Mouse (Mus musculus) midbrain, postnatal 0 days (tissue): ENCODE results near the gene Trmt1. TPM values are rescaled to one million over a fixed set of nuclear protein-coding genes. Genes with fewer than 3 reads are reported as not detected.
A peak's percentile ranks its signal among the peaks of the same experiment; 100 is the strongest.

Experiments used
- ATAC-seq: fragments of 200-750 bp; cut with Nextera tagmentation; 2 replicates; pipeline ENCODE4 v1.8.0; 2017; ENCODE audit warnings: moderate number of reproducible peaks, mild to moderate bottlenecking, moderate TSS enrichment, moderate library complexity; ENCODE audit not compliant: low FRiP score
- DNase-seq: peaks from one replicate; pipeline ENCODE4 v3.0.0-alpha.2; 2015; ENCODE audit warnings: low spot score
- H3K27ac ChIP-seq: fragments of 300-500 bp; sonication (generic); 2 replicates; pipeline ENCODE4 v1.5.1; 2014; ENCODE audit warnings: low read depth, mild to moderate bottlenecking, low read length, mixed read lengths
- H3K27me3 ChIP-seq: fragments of 300-500 bp; sonication (generic); 2 replicates; pipeline ENCODE4 v1.6.1; 2014; ENCODE audit warnings: low read length, control low read depth, mixed read lengths; ENCODE audit not compliant: insufficient read depth
- H3K36me3 ChIP-seq: fragments of 300-500 bp; sonication (generic); 2 replicates; pipeline ENCODE4 v1.6.1; 2014; ENCODE audit warnings: low read length, control low read depth, mixed read lengths; ENCODE audit not compliant: insufficient read depth
- H3K4me1 ChIP-seq: fragments of 300-500 bp; sonication (generic); 2 replicates; pipeline ENCODE4 v1.6.1; 2014; ENCODE audit warnings: mild to moderate bottlenecking, control low read depth, antibody characterized with exemption, low read length, mixed read lengths; ENCODE audit not compliant: insufficient read depth
- H3K4me2 ChIP-seq: fragments of 300-500 bp; sonication (generic); 2 replicates; pipeline ENCODE4 v1.6.1; 2014; ENCODE audit warnings: low read depth, mild to moderate bottlenecking, low read length, mixed read lengths; ENCODE audit not compliant: poor library complexity, severe bottlenecking
- H3K4me3 ChIP-seq: fragments of 300-500 bp; sonication (generic); 2 replicates; pipeline ENCODE4 v1.5.1; 2014; ENCODE audit warnings: low read depth, mild to moderate bottlenecking, low read length, moderate library complexity
- H3K9ac ChIP-seq: fragments of 300-500 bp; sonication (generic); replicated peaks from 2 replicates; pipeline ENCODE4 v1.6.1; 2014; ENCODE audit warnings: mild to moderate bottlenecking, low read length, moderate library complexity, mixed read lengths; ENCODE audit not compliant: poor library complexity, severe bottlenecking
- H3K9me3 ChIP-seq: fragments of 300-500 bp; sonication (generic); 2 replicates; pipeline ENCODE4 v1.6.1; 2016; ENCODE audit warnings: low read length, control low read depth
- CTCF ChIP-seq: IDR thresholded peaks from 2 replicates; pipeline ENCODE4 v1.5.1; 2016; ENCODE audit warnings: antibody characterized with exemption, mild to moderate bottlenecking
- WGBS: fragments of 180-500 bp; shearing (Covaris S2); extraction: QIAGEN DNeasy Blood & Tissue Kit; methylation state at CpG from one replicate; pipeline ENCODE4 v1.1.7; 2014; 5-methylcytosine and 5-hydroxymethylcytosine counted together
- polyA plus RNA-seq: library from polyadenylated mRNA; unstranded; fragments of >200 nt; fragmentation: Nextera tagmentation; extraction: Ambion mirVana; gene quantifications from 2 replicates; pipeline ENCODE4 v1.2.1, GENCODE M21; 2015
- total RNA-seq: library from RNA; depleted of rRNA; stranded (reverse); fragments of >200 nt; gene quantifications from 2 replicates; pipeline ENCODE4 v1.2.3, GENCODE M21; 2014

The Trmt1 gene
- total and polyA plus RNA-seq, 2 experiments from 2014 or later: 74.2 to 99.5 TPM

GRCm38 (mm10) chr8:84704356-84704755 lies 18.2 kb downstream of the Trmt1 start:
- Histone ChIP-seq H3K36me3 (peaks cover 6% of the 10 kb centered on the region; the same call in 1 of the 2 replicates), H3K9me3 (no peaks in the 10 kb centered on the region), H3K4me3 (no peak overlapping the region; the same call in 1 of the 2 replicates), H3K27ac (0 out of 2 replicates have a peak overlapping the region, but pooled peaks have one; percentile 38), H3K9ac (no peak overlapping the region), H3K4me2 (peak overlapping the region; percentile 39; the same call in 1 of the 2 replicates), H3K4me1 (no peaks in the 10 kb centered on the region), H3K27me3 (peaks cover 53% of the 10 kb centered on the region)
- 5% methylated on average over 16 of the region's 16 CpGs for WGBS
- DNase-seq (peak; percentile 83), ATAC-seq (no peak)
- TF ChIP-seq CTCF: peak; percentile 77

- ATAC-seq (no peak), DNase-seq (no peak)
- Histone ChIP-seq H3K4me1 (no peaks in the 10 kb centered on the region), H3K36me3 (no peaks in the 10 kb centered on the region), H3K4me3 (peak overlapping the region; percentile 17; the same call in 1 of the 2 replicates), H3K27me3 (peaks cover 53% of the 10 kb centered on the region), H3K27ac (peak overlapping the region; percentile 39), H3K9ac (no peak overlapping the region), H3K4me2 (peak overlapping the region; percentile 39), H3K9me3 (no peaks in the 10 kb centered on the region)
- 4% methylated on average over 61 of the region's 61 CpGs for WGBS
- no peak for TF ChIP-seq CTCF
Observed at GRCm38 (mm10) chr8:84704867-84705831, 19.0 kb downstream of the Trmt1 start.

- H3K4me1 ChIP-seq: no peaks in the 10 kb centered on the region
- WGBS: 4% methylated on average over 12 of the region's 12 CpGs
- H3K36me3 ChIP-seq: no peaks in the 10 kb centered on the region
- no peak for TF ChIP-seq CTCF
- DNase-seq (no peak), ATAC-seq (no peak)
- no peaks in the 10 kb centered on the region for H3K9me3 ChIP-seq
- peak overlapping the region; percentile 39; the same call in 1 of the 2 replicates for H3K4me2 ChIP-seq
- peak overlapping the region; percentile 39; the same call in 1 of the 2 replicates for H3K27ac ChIP-seq
- H3K9ac ChIP-seq: no peak overlapping the region
- no peak overlapping the region for H3K4me3 ChIP-seq
- peaks cover 53% of the 10 kb centered on the region for H3K27me3 ChIP-seq
Observed at GRCm38 (mm10) chr8:84705960-84706359, 19.9 kb downstream of the Trmt1 start.

- peaks cover 50% of the 10 kb centered on the region for H3K27me3 ChIP-seq
- DNase-seq (no peak), ATAC-seq (no peak)
- H3K4me3 ChIP-seq: 0 out of 2 replicates have a peak overlapping the region, but pooled peaks have one; percentile 8
- H3K27ac ChIP-seq: peak overlapping the region; percentile 70
- no peaks in the 10 kb centered on the region for H3K36me3 ChIP-seq
- H3K9ac ChIP-seq: peak overlapping the region; percentile 42
- 6% methylated on average over 45 of the region's 45 CpGs for WGBS
- H3K4me1 ChIP-seq: no peaks in the 10 kb centered on the region
- H3K9me3 ChIP-seq: no peaks in the 10 kb centered on the region
- no peak for TF ChIP-seq CTCF
- H3K4me2 ChIP-seq: peak overlapping the region; percentile 32
Observed at GRCm38 (mm10) chr8:84706610-84707266, 20.6 kb downstream of the Trmt1 start.

- no peak for TF ChIP-seq CTCF
- no peak for ATAC-seq
- Histone ChIP-seq H3K27me3 (peaks cover 44% of the 10 kb centered on the region), H3K4me2 (peak overlapping the region; percentile 32), H3K36me3 (no peaks in the 10 kb centered on the region), H3K27ac (peak overlapping the region; percentile 70), H3K9ac (peak overlapping the region; percentile 42), H3K9me3 (no peaks in the 10 kb centered on the region), H3K4me3 (no peak overlapping the region), H3K4me1 (no peaks in the 10 kb centered on the region)
- WGBS: 6% methylated on average over 21 of the region's 22 CpGs
- no peak for DNase-seq
Observed at GRCm38 (mm10) chr8:84707267-84707883, 21.3 kb downstream of the Trmt1 start.
